Mouse (Mus musculus): ENCODE results near the gene Tha1.

Gene Tha1

DNA sequence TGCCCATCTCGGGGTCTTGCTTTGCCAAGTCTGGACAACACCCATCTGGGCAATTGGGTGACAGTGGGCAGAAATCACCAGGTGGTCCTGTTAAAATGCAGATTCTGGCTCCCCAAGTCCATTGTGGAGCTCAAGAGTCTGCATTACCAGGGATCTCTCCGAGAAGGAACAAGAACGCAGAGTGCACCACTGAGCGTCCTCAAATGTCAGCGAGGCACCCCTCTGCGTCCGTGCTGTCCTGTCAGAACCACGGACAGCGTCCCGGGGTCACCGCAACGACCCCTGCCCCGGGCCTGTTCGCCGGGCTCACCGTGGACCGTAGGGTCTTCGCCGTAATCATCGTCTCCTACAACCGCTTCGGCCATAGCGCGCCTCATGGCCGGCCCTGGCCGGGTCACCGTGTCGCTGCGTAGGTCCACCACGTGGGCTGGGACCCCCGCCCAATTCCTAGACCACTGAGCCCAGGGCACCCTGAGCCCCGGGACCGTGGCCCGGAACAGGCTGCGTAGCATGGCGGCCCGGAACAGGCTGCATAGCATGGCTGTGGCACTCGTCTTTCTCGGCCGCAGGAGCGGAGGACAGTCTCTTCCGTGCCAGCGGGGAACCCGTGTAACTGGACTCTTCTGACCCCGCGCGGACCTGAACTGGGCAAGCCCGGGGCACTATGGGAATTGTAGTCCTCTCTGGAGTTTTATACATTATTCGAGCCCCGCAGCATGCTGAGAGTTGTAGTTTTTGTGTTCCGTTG is at the start of gene Tha1:
Gene Tha1 (minus strand): TSS at position 621 of the 748 bp plus-strand sequence.
- no peak for DNase-seq (ENCODE audit: low spot score)

DNA sequence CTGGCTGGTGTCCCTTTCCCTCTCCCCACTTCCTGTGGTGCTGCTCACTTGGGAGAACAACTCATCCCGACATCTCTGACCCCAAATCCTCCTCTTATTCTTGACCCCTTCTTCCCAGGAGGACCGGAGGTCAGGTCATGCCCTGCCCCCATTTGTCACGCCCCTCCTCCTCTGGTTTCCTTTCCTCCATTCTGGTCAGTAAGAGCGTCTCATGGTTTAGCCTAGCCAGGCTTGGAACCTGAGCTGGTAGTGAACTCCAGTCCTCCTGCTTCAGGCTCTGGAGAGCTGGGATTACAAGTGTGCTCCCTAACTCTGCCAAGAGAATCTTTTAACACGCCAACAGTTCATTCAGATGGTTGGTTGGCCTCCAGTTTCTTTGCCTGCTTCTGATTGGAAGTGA is 45.9 kb upstream of the Tha1 start:
- no peak for DNase-seq (ENCODE audit: low spot score)

DNA sequence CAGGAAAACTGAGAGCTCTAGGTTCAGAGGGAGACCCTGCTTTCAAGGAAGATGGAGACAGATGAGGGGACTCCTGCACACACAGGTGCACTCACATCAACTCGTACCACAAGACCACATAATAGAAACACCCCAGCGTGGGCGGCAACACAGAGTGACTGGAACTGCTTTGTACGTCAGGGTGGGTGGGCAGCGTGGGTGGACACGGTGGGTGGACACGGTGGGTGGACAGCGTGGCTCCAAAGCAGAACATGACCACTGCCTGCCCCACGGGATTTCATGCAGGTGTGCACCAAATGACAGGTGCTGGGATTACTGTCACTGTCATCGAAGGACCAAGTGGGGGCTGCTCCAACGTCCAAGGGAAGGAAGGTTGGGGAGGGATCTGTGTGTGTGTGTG is 45.3 kb upstream of the Tha1 start:
- no peak for DNase-seq (ENCODE audit: low spot score)

DNA sequence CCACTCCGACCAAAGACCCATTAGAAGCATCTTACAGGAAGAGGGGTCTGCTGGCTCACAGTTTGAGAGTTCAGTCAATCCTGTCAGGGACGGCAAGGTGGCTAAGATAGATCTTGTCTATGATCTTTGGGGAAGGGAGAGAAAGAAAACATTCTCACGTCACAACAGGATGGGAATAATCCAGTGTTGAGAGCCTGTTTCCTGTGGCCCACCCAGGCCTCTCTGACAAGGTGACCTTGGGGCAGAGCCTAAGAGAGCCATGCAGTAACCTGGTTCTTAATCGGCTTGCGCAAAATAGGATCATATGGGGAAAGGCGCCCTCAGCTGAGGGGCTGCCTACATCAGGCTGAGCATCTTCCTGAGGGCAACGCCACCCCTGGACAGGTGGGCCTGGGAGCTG is 42.6 kb upstream of the Tha1 start:
- DNase-seq (ENCODE audit: low spot score), result no peak

DNA sequence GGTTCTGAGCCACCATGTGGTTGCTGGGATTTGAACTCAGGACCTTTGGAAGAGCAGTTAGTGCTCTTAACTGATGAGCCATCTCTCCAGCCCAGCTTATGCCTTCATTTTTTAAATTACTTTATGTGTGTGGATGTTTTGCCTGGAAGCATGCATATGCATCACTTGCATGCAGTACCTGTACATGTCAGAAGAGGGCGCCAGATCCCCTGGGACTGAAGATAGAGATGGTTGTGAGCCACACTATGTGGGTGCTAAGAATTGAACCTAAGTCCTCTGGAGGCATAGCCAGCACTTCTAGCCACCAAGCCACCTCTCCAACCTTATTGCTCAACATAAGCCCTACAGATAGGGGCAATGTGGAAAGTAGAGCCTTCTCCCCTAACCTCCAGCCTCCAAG is 42.1 kb upstream of the Tha1 start:
- no peak for DNase-seq (ENCODE audit: low spot score)

DNA sequence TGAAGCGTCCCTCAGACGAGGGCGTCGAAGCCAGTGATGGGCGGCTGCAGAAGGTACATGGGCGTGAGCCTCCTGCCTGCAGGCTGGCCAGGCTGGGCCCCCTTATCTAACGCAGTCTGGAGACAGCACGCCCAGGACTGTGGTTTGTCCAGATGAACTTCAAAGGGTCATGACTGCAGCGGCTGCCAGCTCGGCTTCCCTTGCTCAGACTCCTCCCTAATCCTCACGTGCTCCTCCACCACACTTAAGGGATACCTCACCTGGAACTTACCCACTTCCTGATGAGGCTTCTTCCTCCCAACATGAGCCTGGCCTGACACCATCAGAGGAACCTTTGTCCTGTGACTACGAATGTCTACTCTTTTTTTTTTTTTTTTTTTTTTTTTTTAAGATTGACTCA is 41.2 kb upstream of the Tha1 start:
- no peak for DNase-seq (ENCODE audit: low spot score)

DNA sequence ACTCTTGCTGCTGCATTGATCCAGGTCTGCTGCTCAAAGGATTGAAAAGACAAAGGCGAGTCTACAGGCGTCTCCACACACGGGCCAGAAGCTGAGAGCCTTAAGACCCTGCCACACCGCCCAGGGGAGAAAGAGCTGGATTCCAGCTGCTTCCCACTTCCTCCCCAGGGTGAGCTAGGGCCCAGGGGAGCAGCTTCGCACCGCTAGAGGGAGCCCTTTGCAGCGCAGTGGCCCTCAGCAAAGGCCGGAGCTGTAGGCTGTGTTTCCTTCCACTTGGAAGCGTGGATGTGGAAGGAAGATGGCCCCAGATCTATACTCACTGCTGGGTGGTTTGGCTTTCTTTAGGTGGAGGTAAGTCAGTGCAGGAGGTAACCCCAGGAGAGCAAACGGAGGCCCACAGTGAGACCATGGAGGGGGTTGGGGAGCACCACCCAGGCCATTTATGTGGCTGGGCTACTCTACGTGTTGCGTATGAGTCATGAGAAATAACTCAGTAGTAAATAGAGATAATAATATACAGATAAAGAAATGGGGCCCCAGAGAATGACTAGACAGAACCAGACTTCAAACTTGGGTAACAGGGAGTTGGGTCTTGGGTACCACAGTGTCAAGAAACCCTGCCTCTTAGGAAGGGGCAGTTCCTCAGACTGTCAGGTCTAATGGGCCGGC is 39.5 kb upstream of the Tha1 start:
- DNase-seq (ENCODE audit: low spot score), result no peak

DNA sequence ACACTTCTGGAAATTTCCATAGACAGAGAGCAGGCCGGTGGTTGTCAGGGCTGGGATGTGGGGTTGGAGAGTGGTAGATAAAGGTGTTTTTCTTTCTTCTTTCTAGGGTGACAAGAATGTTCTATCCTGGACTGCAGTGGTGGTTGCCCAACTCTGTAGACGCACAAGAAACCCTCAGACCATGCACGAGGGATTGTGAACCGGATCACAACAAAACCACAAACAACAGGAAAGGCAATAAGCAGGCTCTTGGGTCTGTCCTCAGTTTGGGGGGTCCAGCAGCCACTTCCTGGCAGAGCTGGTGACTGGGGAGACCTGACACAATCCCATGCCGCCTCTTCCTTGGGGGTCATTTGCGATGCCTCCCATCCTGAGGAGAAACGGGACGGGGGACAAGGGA is 36.1 kb upstream of the Tha1 start:
- DNase-seq (ENCODE audit: low spot score), result no peak

DNA sequence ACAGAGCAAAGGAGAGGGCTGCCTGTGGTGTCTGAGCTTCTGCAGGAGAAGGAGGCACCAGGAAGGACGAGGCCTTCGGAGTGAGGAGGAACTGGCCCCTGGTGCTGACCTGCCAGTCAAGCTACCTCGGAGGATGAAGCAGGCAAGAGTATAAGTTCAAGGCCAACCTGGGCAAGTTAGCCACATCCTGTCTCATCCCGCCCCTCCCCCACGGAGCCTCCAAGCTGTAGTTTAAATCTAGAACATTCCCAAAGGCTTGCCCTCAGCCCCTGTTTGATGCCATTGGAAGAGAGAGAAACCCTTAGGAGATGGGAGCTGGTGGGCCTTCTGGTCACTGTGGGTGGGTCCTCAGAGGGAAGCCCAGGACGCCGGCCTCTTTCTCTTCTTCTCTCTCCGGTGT is 31.2 kb upstream of the Tha1 start:
- DNase-seq (ENCODE audit: low spot score), result no peak

DNA sequence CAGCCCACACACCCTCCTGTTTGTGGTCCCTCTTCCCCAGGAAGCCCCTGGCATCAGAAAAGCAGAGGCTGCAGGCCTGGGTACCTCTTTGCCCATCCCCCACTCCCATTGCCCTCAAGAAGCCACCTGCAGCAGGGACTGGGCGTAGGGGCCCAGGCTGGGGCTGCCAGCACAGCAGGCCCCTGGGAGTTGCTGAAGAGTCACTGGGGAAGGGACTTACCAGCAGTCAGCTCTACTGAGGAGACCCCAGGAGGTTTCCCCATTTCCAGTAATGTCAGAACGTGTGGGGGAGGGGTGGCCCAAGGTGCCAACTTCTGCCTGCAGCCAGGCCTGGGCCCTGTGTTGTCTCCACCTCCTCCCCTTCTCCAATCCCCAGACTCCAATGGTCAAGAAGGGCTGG is 29.0 kb upstream of the Tha1 start:
- no peak for DNase-seq (ENCODE audit: low spot score)

DNA sequence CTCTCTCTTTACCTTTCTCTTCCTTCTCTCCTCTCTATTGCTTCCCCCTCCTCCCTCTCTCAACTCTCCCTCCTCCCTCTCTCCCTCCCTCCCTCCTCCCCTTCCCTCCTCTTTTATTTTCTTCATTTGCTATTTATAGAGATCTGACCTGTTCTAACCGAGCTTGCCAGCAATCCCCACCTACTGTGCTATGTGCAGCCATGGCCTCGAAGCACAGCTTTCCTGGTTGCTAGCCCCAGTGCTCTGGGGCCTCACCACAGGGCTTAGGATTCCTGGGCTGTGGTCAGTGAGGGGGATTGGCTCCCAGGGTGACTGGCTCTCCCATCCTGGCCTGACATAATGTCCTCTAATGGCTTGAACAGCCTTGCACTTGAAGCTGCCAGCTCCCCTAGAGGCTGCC is 23.3 kb upstream of the Tha1 start:
- no peak for DNase-seq (ENCODE audit: low spot score)

DNA sequence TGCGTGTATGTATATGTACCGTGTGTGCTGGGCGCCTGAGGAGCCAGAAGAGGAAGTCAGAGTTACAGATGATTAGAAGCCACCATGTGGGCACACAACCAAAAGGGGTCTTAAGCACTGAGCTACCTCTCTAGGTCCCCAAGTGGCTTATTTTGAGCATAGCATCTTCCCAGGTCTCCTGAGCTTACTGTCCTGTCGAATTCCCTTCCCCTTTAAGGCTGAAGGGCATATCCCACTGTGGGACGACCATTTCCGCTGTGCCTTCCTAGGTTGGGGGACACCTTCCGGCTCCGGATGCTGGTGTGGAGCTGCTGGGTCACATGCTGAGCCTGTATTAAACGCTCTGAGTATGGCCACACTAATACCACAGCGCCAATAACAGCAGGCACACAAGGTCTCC is 21.4 kb upstream of the Tha1 start:
- no peak for DNase-seq (ENCODE audit: low spot score)

DNA sequence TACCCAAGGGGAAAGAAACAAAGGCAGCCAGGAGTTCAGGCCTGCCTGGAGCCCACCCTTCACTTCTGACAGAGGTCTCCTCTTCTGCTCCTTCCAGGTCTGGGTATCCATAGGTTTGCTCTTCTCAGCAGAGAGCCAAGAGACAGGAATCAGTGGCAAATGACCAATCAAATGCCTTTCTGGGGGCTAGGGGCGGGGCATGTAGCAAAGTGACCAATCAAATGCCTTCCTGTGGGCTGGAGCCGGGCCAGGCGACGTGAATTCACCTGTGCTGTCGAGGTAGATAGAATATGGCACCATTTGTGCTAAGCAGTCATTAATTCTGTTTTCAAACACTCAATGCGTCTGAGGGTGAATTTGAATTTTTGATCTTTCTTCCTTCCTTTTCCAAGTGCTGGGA is 18.9 kb upstream of the Tha1 start:
- DNase-seq (ENCODE audit: low spot score), result no peak

DNA sequence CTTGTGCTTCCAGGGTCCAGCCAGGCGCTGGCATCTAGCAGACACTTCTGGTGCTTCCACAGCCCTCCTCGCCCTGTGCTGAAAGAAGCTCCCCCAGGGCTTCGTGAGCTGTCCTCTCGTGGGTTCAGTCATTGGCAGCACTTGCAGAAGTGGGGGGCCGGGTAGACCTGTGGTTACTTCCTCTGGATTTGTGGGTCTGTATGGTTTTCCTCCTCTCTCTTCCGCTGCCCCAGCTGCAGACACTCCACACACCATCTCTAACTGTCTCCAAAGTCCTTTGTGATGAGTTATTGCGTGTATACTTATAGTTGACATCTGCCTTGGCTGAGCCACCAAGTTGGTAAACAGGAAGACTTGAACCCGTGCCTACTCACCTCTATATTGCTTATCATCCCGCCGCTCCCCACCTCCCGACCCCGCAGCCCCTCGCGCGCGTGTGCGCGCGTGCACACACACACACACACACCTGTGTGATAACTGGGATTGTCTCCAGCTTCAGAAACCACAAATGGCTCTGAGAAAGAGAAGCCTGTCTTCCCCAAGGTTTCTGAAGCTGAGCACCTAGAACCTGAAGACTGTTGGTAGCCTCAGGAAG is 18.4 kb upstream of the Tha1 start:
- no peak for DNase-seq (ENCODE audit: low spot score)

DNA sequence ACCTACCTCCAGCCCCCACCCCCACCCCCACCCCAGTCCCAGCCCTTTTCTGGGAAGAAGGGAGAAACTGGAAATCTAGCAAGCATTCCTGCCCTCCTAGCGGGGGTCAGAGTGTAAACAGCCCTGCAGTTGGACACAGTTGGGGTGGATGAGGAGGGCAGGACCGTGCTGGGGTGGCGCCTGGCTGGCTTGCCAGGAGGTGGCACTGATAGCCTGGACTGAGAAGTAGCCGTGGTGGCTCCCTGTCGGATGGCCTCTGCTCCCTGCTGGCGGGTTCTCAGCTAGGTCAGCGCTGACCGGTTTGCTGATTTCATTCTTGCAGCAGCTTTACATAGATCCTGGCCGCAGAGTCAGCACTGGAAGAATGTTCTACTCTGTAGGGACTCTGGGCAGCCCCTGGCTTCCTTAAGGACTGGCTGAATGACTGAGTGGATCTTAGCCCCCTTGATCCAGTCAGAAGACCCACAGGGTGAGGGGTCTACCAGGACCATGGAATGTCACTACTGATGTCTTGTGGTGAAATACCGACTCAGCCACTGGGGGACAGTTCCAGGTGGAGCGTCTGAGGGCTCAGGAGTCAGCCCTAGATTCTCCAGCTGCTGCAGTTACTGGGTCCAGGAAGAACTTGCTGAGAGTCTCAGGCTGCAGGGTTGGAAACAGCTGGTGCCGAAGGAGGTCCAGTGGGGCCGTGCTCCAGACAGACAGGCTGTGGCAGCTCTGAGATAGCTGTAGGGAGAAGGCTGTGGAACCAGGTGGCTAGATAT is 17.4 kb upstream of the Tha1 start:
- DNase-seq (ENCODE audit: low spot score), result no peak

DNA sequence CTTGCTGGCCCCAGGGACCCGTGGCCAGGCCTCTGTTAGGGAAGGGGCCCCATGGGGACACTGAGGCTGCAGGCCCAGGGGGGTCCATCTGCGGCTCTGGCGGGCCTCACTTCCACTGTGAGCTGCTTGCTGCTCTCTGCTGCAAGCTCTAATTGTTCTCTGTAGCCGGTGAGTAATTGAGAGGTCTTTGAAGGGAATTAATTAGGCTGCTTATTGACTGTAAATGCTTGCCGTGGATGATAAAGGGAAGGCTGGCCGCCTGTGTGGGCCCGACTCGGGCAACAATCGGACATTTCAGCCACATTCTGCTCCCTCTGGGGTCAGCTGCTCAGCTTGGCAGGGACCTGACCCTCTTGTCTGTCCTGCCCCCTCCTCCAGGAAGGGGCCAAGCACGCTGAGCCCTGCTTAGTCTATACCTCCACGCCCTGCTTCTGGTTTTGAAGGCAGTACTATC is 16.6 kb upstream of the Tha1 start:
- no peak for DNase-seq (ENCODE audit: low spot score)

DNA sequence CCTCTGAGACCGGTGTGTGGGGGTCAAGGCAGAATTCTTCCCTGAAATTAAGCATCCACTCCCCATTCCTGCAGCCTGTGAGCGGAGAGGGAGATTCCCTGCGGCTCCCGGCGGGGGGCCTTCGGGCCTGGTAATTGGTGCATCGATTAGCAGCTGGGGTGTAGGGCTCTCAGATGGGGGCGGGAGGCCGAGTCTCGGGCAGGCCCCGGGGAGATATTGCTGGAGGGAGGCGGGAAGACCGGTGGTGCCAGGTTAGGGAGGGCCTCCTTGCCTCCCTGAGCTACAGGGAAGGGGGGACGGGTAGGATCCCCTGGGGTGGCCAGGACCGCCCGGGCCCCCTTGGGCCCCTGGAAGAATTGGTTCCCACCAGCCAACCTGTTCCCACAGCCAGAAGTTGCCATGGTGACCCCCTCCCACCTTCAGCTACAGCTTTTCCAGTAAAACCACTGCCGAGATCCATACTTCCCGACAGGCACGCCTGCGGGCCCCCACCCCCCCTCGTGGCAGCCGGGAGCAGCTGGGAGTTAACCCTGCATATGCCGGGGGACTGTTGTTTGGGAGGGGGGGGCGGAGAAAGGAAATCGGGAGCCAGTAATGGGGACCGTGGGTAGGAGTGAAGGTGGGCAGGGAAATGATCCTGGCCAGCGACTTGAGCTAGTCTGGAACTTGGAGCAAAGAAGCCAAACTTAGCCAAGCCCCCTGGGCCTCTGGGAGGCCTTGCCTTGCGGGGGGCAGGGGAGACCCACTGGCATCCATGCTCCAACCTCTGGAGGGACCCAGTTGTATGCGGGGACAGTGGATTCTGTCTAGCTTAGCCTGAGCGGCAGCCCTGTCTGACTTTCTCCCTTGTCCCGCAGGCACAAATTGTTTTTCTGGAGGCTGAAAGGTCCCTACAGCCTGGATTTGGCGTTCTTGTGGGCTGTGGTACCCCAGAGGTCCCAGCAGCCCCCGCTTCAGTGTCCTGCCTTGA is 15.9 kb upstream of the Tha1 start:
- DNase-seq (ENCODE audit: low spot score), result no peak

DNA sequence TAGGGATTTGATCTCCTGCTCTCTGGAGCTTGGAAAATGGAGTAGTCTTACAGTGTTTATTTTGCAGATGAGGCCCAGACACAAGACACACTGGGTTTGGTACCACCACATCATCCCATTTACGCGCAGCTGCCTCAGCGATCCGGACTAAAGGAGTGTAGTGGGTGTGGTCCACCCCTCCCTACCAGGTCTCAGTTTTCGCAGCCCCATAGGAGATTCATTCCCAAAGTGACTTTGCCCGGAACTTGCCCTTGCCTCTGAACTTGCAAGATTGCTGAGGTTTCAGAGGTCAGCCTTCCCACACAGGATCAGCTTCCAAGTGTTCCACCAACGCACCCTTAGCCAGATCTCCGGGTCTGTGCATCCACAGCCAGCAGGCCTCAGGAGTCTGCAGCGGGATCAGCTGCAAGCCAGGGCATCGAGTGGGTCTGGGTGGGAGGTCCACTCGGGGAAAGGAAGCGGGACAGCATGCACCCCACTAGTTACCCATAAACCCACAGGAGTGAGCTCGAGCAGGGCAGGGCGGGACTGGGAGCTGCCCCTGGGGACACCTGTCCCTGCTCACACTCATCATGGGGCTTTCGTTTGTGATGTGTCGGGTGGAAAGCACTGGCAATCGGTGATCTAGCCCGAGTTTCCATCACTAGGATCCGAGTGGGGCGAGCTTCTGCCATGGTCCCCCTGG is 15.0 kb upstream of the Tha1 start:
- DNase-seq (ENCODE audit: low spot score), result no peak

DNA sequence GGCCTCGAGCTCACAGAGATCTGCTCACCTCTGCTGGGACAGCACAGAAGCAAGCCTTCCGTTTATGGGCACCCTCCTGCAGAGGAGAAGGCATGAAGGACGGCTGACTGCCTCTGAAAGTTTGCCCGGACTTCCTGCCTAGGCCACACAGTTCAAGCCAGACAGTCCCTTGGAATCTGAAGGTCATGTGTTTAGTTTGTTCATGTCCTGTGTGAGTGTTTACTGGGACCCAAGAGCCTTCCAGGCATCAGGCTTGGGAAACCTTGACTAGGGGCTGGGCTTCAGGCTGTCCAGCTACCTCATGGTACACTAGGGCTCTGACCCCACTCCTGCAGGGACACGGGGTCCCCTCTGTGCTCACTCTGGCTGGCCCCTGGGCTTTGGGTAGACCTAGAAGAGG is 12.7 kb upstream of the Tha1 start:
- no peak for DNase-seq (ENCODE audit: low spot score)

DNA sequence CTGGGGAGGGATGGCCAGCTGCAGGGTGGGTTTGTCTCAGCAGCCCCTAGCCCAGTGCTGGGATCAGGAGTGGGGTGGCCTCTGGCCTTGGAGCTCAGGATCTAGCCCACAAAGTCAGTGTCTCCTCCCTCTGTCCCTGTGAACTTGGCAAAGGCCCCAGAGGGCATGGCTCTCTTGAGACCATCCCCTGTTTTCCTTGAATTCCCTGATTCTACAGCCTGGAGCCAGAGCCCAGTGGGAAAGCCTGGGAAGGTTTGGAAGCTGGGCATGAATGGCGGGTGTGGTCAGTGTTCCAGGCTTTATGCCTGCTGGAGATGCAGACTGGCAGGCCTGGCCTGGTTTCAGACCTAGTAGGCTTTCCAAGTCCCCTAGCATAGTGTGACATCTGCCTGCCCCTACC is 8.9 kb upstream of the Tha1 start:
- no peak for DNase-seq (ENCODE audit: low spot score)

DNA sequence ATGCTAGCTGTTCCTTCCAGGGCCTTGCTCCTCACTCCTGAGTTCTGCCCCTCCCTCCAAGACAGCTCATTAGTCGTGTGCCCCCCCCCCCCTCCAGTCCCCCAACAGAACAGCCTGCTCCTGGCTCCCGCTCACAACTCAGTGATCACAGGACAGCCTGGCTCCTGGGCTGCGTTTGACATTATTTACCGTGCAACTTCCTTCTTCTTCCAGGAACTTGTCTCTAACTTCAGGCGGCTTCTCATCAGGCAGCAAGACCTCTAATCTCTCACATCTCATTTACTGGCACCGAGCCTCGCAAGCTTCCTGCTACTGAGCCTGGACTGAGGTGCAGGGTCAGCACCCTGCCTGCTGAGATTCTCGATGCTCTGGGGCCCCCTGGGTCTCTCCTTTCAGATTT is 8.5 kb upstream of the Tha1 start:
- no peak for DNase-seq (ENCODE audit: low spot score)
